Mouse (Mus musculus) olfactory bulb, adult 2 months (tissue): ENCODE data around the gene Olfr643. TPM values are rescaled to one million over a fixed set of nuclear protein-coding genes. Genes with fewer than 3 reads are reported as not detected.

Experiments
- H3K27ac ChIP-seq: fragments of 200-500 bp; 2 replicates; pipeline ENCODE4 v1.5.1; 2012; ENCODE audit warnings: low read depth, low read length; ENCODE audit not compliant: insufficient read depth
- H3K4me1 ChIP-seq: fragments of 200-500 bp; 2 replicates; pipeline ENCODE4 v1.6.1; 2012; ENCODE audit warnings: low read length; ENCODE audit not compliant: control insufficient read depth, insufficient read depth
- H3K4me3 ChIP-seq: fragments of 200-500 bp; 2 replicates; pipeline ENCODE4 v1.5.1; 2012; ENCODE audit warnings: mild to moderate bottlenecking, low read depth, low read length, moderate library complexity; ENCODE audit not compliant: insufficient read depth
- CTCF ChIP-seq: fragments of 200-500 bp; IDR thresholded peaks from 2 replicates; pipeline ENCODE4 v1.5.1; 2012; ENCODE audit warnings: low read depth, mild to moderate bottlenecking, low read length, moderate library complexity; ENCODE audit not compliant: insufficient read depth
- POLR2A ChIP-seq: fragments of 200-500 bp; IDR thresholded peaks from 2 replicates; pipeline ENCODE4 v1.6.1; 2012; ENCODE audit warnings: mild to moderate bottlenecking, low read depth, low read length, moderate library complexity; ENCODE audit not compliant: insufficient read depth
- WGBS: fragments of 180-500 bp; shearing (Covaris S2); methylation state at CpG from one replicate; pipeline ENCODE4 v1.1.7; 2018; 5-methylcytosine and 5-hydroxymethylcytosine counted together
- polyA plus RNA-seq: library from polyadenylated mRNA; stranded (reverse); fragments of >200 nt; gene quantifications from 2 replicates; pipeline ENCODE4 v1.2.4, GENCODE M21; 2012; ENCODE audit warnings: low replicate concordance; ENCODE audit not compliant: missing spikeins, insufficient read depth, insufficient read length

Olfr643 gene
- polyA plus RNA-seq = not detected in 2 replicates

DNA sequence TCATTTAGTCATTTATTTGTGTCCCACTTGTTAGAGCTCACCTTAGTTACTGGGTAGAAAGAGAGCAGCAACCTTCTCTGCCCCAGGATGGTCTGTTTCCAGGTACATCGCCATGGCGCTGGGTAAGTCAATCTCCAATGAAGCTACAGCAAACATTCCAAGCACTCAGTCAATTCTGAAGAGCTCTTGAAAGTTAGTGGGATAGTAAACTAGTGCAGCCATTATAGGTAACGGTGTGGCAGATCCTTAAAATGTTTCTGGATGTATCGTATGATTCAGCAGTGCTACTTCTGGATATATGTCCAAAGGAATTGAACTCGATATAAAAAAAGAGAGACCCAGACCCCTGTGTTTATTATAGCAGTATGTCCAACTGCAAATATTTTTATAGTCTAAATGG, at the start of gene Olfr643:
Gene Olfr643, minus strand, starts transcription at position 101 of the 400 bp plus-strand sequence.
- 91% methylated on average over 5 of the region's 5 CpGs for WGBS
- TF ChIP-seq POLR2A = no peak
- TF ChIP-seq CTCF = no peak
- Histone ChIP-seq H3K4me3 (no peak within 1 kb of the TSS), H3K27ac (no peak within 1 kb of the TSS), H3K4me1 (no peaks in the 10 kb centered on the region)

DNA sequence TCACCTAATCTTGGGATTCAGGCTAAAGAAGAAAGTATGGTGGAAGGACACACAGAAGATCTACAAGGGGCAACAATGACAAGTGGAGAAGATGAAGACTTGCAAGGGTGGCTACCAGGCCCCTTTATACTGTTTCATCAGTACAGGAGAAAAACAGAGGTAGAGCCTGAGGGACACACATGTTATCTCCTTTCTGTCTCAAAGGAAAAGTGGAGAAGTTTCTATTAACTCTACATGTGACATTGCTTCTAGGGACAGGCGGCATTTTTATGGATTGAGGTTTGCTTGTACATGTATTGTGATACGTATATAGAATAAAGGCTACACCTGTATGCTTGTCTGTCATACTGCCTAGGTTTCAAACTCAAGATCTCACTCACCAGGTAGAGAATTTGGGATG, 46.1 kb upstream of the Olfr643 start, which contains the start of gene Olfr648:
Gene Olfr648, minus strand, starts transcription at position 101 of the 400 bp plus-strand sequence.
- WGBS = 89% methylated on average over 2 of the region's 2 CpGs
- Histone ChIP-seq H3K4me1 (no peaks in the 10 kb centered on the region), H3K4me3 (no peak within 1 kb of the TSS), H3K27ac (no peak within 1 kb of the TSS)
- TF ChIP-seq CTCF = no peak
- no peak for TF ChIP-seq POLR2A

DNA sequence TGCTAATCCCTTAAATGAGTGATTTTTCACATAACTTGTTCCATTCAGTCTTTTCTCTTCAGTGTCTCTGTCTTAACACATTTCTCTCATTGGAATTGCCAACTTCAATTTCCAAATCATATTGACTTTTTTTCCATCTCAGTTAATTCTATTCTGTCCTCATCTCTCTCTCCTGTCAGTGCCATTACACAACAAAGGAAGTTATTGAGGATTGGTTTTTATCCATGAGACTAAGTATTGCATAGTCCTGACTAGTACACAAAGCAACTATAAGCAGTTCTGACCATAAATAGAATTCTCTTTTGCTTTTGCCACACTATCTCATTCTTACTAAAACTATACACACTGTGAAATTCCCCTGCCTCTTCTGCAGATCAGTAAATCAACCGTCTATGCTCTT, 41.9 kb upstream of the Olfr643 start:
- Histone ChIP-seq H3K4me3 (no peak overlapping the region), H3K27ac (no peak overlapping the region), H3K4me1 (no peaks in the 10 kb centered on the region)
- 69% methylated on average over 1 of the region's 1 CpGs for WGBS
- TF ChIP-seq CTCF = no peak
- no peak for TF ChIP-seq POLR2A

DNA sequence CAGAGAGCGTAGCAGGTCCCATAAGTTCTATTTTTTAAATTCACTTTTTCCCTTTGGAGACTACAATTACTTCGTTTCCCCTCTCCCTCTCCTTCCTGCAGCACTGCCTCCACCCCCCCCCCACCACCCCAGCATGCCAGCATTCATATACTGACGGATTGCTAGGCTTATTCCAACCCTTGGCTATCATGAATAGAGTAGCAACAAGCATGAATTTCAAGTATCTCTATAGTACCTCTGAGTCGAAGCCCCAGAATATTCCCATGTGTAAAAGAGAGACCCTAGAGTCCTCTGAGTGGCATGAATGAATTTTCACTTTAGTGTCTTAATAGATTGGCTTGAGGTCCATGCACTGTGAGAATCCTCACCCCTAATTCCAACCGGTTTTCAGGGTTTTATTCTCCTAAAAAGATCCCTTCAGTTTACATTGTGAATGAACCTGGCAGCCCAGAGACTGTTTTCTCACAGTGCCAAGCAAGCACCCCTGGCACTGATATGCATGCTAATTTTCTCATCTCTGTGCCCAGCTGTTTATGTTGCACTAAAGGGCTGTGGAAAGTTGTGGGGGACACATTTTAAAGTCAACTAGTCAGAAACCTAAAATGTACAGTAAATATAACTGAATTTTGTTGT, 41.3 kb upstream of the Olfr643 start:
- 31% methylated on average over 5 of the region's 5 CpGs for WGBS

DNA sequence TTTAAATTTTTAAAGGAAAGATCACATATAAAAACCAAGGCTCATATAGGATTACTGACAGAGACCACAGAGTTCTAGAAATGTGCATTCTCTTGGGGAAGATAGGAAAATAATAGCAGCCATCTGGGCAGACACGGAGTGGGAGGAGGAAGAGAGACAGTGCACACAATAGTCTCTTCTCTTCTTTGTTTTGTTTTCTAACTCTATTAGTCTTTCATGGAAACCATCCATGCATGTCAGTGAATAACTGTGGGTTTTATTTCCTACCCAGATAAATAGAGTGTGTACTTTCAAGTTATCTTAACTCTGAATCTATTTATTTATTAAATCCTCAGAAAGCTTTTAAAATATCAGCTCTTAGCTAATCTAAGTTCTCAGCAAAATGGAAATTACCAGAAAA, 37.9 kb upstream of the Olfr643 start:
- 14% methylated on average over 1 of the region's 1 CpGs for WGBS
- no peaks in the 10 kb centered on the region for H3K4me1 ChIP-seq
- TF ChIP-seq POLR2A (no peak), CTCF (no peak)
- H3K27ac ChIP-seq = no peak overlapping the region
- no peak overlapping the region for H3K4me3 ChIP-seq

More for the DNA sequence above, 41.3 kb upstream of the Olfr643 start:
- Histone ChIP-seq H3K4me1 (no peaks in the 10 kb centered on the region), H3K4me3 (no peak overlapping the region), H3K27ac (no peak overlapping the region)
- no peak for TF ChIP-seq POLR2A
- no peak for TF ChIP-seq CTCF

DNA sequence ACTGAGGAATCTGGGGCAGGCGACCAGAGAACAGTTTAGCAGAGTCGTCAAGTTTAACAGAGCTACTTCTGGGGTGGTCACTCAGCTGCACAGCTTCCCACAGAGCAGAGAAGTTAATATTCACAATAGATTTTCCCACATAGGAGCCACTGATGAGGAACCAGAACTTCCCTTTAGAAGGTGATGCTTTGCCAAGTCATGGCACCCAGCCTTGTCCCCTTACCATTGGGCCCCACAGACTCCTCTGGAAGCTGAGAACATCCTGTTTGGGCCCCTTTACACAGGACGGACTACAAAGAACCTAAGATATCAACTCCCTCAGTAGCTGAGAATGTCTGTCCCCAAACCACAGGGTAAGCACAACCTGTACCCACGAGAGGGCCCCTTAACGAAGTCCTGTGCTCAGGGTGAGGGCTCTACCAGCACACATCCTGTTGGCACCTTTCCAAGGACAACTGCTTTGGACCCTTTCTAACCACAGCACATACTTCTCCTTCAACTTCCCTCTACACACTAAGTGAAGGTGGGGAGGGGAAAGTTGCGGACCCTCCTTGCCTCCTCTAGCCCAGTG, 32.5 kb upstream of the Olfr643 start:
- TF ChIP-seq CTCF = no peak
- no peak for TF ChIP-seq POLR2A
- Histone ChIP-seq H3K4me3 (no peak overlapping the region), H3K4me1 (no peaks in the 10 kb centered on the region), H3K27ac (no peak overlapping the region)
- 75% methylated on average over 6 of the region's 6 CpGs for WGBS

DNA sequence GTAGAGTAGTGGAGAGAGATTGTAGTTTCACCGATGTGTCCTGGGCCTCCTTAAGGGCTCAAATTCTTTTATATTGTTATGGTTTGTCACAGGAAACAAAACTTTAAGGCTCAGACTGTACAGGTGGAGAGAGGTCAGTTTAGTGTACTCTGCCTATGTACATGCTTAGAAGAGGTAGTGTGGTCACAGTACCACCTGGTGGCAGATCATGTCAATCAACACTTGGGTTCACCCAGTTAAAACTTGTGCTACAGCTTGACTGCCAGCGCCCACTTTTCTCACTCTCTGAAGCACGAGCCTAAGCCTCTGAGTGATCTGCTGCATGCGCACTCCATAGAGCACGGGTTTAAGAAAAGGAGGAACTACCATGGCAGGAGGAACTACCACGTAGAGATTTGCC, 29.9 kb upstream of the Olfr643 start:
- Histone ChIP-seq H3K27ac (no peak overlapping the region), H3K4me3 (no peak overlapping the region), H3K4me1 (no peaks in the 10 kb centered on the region)
- TF ChIP-seq CTCF (no peak), POLR2A (no peak)
- 85% methylated on average over 6 of the region's 6 CpGs for WGBS

DNA sequence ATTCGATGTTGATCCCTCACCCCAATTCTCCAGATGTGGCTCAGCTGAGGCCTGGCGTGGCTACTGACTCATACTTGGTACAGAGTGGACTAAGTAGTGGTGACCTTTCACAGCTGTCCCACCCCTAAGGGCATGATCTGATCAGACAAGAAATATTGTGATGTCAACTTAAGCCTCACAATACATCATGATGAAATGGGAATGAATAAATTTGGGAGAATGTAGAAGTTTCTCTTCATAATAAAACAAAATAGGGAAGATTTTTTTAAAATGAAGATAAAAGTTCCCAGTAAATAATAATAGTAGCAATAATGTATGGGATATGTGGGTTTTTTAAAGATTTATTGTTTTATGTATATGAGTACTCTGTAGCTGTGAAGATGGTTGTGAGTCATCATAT, 13.3 kb upstream of the Olfr643 start, which contains the start of gene Ubqlnl:
Gene Ubqlnl, minus strand, starts transcription at position 101 of the 400 bp plus-strand sequence.
- Histone ChIP-seq H3K4me1 (no peaks in the 10 kb centered on the region), H3K27ac (no peak within 1 kb of the TSS), H3K4me3 (no peak within 1 kb of the TSS)
- TF ChIP-seq POLR2A (no peak), CTCF (no peak)
- WGBS = 89% methylated on average over 2 of the region's 2 CpGs

DNA sequence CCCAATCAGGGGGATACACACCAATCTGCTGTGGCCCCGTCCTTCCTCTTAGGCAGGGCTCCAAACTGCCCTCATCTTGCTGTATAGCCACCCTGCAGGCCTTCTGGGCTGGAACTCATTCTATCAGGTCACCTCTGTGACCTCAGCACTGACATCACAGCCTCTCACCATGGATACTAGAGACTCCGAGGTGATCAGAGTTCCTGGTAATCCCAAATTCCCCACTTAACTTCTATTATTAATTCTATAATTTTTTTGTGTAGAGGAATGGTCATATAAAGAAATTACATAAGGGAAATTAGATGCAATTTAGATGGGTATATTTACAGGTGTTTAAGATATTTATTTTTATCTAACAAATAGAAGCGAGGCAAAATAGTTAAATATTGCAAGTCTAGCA, 6.0 kb upstream of the Olfr643 start, which contains the start of gene Ubqln3:
Gene Ubqln3, minus strand, starts transcription at position 101 of the 400 bp plus-strand sequence.
- Histone ChIP-seq H3K4me3 (no peak within 1 kb of the TSS), H3K27ac (no peak within 1 kb of the TSS), H3K4me1 (no peaks in the 10 kb centered on the region)
- WGBS = 79% methylated on average over 3 of the region's 3 CpGs
- TF ChIP-seq POLR2A (no peak), CTCF (no peak)

DNA sequence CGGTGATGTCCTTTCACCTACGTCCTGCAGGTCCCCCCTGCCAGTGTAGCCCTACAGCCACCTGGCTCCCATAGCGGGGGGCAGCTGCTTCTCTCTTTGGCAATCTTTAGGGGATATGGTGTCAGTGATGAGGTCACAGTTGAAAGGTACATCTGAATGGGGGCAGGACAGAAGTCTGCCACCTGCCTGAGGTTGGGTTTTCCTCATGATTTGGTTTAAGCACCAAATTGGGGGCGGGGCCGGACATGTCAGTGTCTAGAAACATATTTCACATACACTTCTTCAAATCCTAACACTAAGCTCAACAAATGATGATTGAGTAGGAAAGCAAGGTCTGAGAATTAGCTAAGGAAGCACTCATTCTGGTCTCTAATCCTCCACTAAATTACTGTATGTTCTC, 7.5 kb downstream of the Olfr643 start, which contains the start of gene Ubqln5:
Gene Ubqln5, minus strand, starts transcription at position 101 of the 400 bp plus-strand sequence.
- H3K4me3 ChIP-seq = no peak within 1 kb of the TSS
- no peak for TF ChIP-seq CTCF
- TF ChIP-seq POLR2A = no peak
- H3K27ac ChIP-seq = no peak within 1 kb of the TSS
- no peaks in the 10 kb centered on the region for H3K4me1 ChIP-seq
- 93% methylated on average over 5 of the region's 5 CpGs for WGBS

DNA sequence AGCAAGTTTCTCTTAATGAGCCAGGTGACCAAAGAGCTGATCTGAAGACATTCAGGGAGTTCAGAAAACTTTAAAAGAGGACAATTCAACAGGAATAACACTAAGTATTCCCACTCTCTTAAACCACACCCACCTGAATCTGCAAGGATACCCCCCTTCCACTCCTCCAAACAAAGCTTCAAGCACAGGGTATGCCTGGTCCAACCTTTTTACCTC, 32.5 kb downstream of the Olfr643 start, which contains the start of gene Olfr646:
Gene Olfr646, plus strand, starts transcription at position 117 of the 216 bp plus-strand sequence.
- H3K27ac ChIP-seq = no peak within 1 kb of the TSS
- H3K4me3 ChIP-seq = no peak within 1 kb of the TSS
- TF ChIP-seq POLR2A = no peak
- no peak for TF ChIP-seq CTCF
- no peaks in the 10 kb centered on the region for H3K4me1 ChIP-seq
